Mouse (Mus musculus): ENCODE measurements at regions not wholly inside any gene's neighbourhood (a gene's known extent, or its start where the extent isn't known, plus 50 kb on each side); places are given as distances from the start of the nearest gene placed in this dataset.

GRCm38 (mm10) chr10:118588198-118588597 lies 147.4 kb downstream of the Ifng start:
- TF ChIP-seq CTCF (IDR thresholded peaks at IDR 0.05; ENCODE audit: low read depth) (no peak), EP300 (IDR thresholded peaks at IDR 0.05; ENCODE audit: low read depth) (no peak)
